Mouse (Mus musculus): ENCODE data around the gene Sdsl. TPM values are rescaled to one million over a fixed set of nuclear protein-coding genes. Genes with fewer than 3 reads are reported as not detected.

Sdsl gene
- polyA plus RNA-seq, 1 experiment from 2014 or later = 15.3 TPM

GRCm38 (mm10) chr5:120495703-120496226 is 23.2 kb upstream of the Sdsl start:
- H3K4me2 ChIP-seq (replicated peaks; ENCODE audit: low read depth, low read length) = no peak overlapping the region
- H3K4me1 ChIP-seq (ENCODE audit: insufficient read depth, low read length) = peaks cover 8% of the 10 kb centered on the region; the same call in 1 of the 2 replicates
- H3K27me3 ChIP-seq (ENCODE audit: insufficient read depth, low read length) = no peaks in the 10 kb centered on the region
- no peak overlapping the region for H3K9ac ChIP-seq (replicated peaks; ENCODE audit: low read length)
- H3K9me3 ChIP-seq (ENCODE audit: low read length) = no peaks in the 10 kb centered on the region
- WGBS = 65% methylated on average over 13 of the region's 13 CpGs
- no peak for ATAC-seq (ENCODE audit: low FRiP score, low TSS enrichment)
- H3K4me3 ChIP-seq (ENCODE audit: low read length) = no peak overlapping the region
- no peak overlapping the region for H3K27ac ChIP-seq (ENCODE audit: low read length)
- 0 out of 2 replicates have a peak, but pooled peaks cover 4% of the 10 kb centered on the region for H3K36me3 ChIP-seq (ENCODE audit: insufficient read depth, low read length)

GRCm38 (mm10) chr5:120495064-120495702 is 22.6 kb upstream of the Sdsl start:
- 0 out of 2 replicates have a peak, but pooled peaks cover 4% of the 10 kb centered on the region for H3K36me3 ChIP-seq (ENCODE audit: insufficient read depth, low read length)
- WGBS = 48% methylated on average over 10 of the region's 10 CpGs
- no peak overlapping the region for H3K9ac ChIP-seq (replicated peaks; ENCODE audit: low read length)
- no peaks in the 10 kb centered on the region for H3K9me3 ChIP-seq (ENCODE audit: low read length)
- H3K4me3 ChIP-seq (ENCODE audit: low read length) = no peak overlapping the region
- peak; percentile 39 for ATAC-seq (ENCODE audit: low FRiP score, low TSS enrichment)
- no peak overlapping the region for H3K4me2 ChIP-seq (replicated peaks; ENCODE audit: low read depth, low read length)
- H3K27ac ChIP-seq (ENCODE audit: low read length) = no peak overlapping the region
- peaks cover 8% of the 10 kb centered on the region; the same call in 1 of the 2 replicates for H3K4me1 ChIP-seq (ENCODE audit: insufficient read depth, low read length)
- H3K27me3 ChIP-seq (ENCODE audit: insufficient read depth, low read length) = no peaks in the 10 kb centered on the region

DNA sequence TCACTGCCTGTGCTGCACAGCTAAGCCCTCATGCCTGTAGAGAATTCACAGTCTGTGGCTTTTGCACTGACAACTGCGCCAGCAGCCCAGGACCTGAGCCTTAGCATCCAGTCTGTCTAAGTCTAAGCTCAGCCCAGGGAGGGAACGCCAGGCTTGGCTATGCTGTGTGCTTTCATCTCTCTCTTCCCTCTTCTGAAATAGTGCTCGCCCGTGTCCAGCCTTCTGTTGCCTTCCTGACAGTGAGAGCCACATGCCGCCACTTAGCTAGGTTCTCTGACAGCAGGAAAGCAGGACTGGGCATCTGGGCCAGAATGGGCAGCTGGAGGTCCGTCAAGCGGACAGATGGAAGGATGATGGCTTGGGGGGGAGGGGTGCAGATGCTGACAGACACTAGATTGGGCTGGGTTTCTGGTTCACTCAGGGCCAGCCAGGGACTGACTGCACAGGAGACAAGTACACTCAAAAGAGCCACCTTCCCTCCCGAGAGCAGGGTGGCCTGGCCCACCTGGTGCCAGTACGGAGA is 21.3 kb upstream of the Sdsl start:
- ATAC-seq (ENCODE audit: low FRiP score, low TSS enrichment) = no peak
- Histone ChIP-seq H3K4me2 (replicated peaks; ENCODE audit: low read depth, low read length) (no peak overlapping the region), H3K27ac (ENCODE audit: low read length) (no peak overlapping the region), H3K36me3 (ENCODE audit: insufficient read depth, low read length) (0 out of 2 replicates have a peak, but pooled peaks cover 4% of the 10 kb centered on the region), H3K4me3 (ENCODE audit: low read length) (no peak overlapping the region), H3K9ac (replicated peaks; ENCODE audit: low read length) (no peak overlapping the region), H3K4me1 (ENCODE audit: insufficient read depth, low read length) (peaks cover 8% of the 10 kb centered on the region; the same call in 1 of the 2 replicates), H3K27me3 (ENCODE audit: insufficient read depth, low read length) (no peaks in the 10 kb centered on the region), H3K9me3 (ENCODE audit: low read length) (no peaks in the 10 kb centered on the region)
- WGBS = 89% methylated on average over 9 of the region's 9 CpGs

GRCm38 (mm10) chr5:120493440-120493839 is 20.8 kb upstream of the Sdsl start:
- 91% methylated on average over 6 of the region's 6 CpGs for WGBS
- no peak for ATAC-seq (ENCODE audit: low FRiP score, low TSS enrichment)
- Histone ChIP-seq H3K9ac (replicated peaks; ENCODE audit: low read length) (no peak overlapping the region), H3K27me3 (ENCODE audit: insufficient read depth, low read length) (no peaks in the 10 kb centered on the region), H3K4me1 (ENCODE audit: insufficient read depth, low read length) (peaks cover 8% of the 10 kb centered on the region; the same call in 1 of the 2 replicates), H3K27ac (ENCODE audit: low read length) (no peak overlapping the region), H3K9me3 (ENCODE audit: low read length) (no peaks in the 10 kb centered on the region), H3K4me3 (ENCODE audit: low read length) (no peak overlapping the region), H3K36me3 (ENCODE audit: insufficient read depth, low read length) (peaks cover 4% of the 10 kb centered on the region; the same call in 1 of the 2 replicates), H3K4me2 (replicated peaks; ENCODE audit: low read depth, low read length) (no peak overlapping the region)

GRCm38 (mm10) chr5:120492437-120492836 is 19.8 kb upstream of the Sdsl start:
- Histone ChIP-seq H3K27me3 (ENCODE audit: insufficient read depth, low read length) (no peaks in the 10 kb centered on the region), H3K4me2 (replicated peaks; ENCODE audit: low read depth, low read length) (no peak overlapping the region), H3K4me1 (ENCODE audit: insufficient read depth, low read length) (peaks cover 8% of the 10 kb centered on the region; the same call in 1 of the 2 replicates), H3K4me3 (ENCODE audit: low read length) (no peak overlapping the region), H3K27ac (ENCODE audit: low read length) (no peak overlapping the region), H3K9me3 (ENCODE audit: low read length) (no peaks in the 10 kb centered on the region), H3K36me3 (ENCODE audit: insufficient read depth, low read length) (peaks cover 9% of the 10 kb centered on the region; the same call in 1 of the 2 replicates), H3K9ac (replicated peaks; ENCODE audit: low read length) (no peak overlapping the region)
- ATAC-seq (ENCODE audit: low FRiP score, low TSS enrichment) = no peak
- 72% methylated on average over 11 of the region's 11 CpGs for WGBS

DNA sequence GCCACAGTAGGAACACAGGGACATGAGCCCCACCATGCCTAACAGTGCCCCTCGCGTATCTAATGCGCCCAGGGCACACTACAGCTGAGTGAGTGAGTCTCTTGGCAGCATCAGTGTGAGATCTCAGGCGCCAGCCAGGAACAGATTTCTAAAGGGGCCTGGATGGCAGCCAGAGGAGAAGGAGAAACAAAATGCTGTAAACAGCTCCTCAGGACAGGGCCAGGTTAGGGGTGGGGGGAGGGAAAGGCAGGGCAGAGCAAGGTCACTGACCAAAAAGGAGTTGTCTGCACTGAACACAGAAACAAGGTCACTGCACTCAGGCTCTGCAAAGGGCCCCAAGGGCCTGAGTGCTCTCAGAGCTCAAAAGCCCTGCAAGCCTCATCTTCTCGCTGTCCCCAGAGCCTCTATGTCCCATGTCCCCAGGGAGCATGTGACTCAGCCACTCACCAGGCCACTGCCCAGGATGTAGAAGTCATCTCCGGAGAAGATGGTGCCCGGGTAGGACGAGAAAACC is 18.1 kb upstream of the Sdsl start:
- Histone ChIP-seq H3K9ac (replicated peaks; ENCODE audit: low read length) (no peak overlapping the region), H3K4me3 (ENCODE audit: low read length) (no peak overlapping the region)

GRCm38 (mm10) chr5:120487844-120488243 is 15.2 kb upstream of the Sdsl start:
- 84% methylated on average over 8 of the region's 8 CpGs for WGBS
- no peak for ATAC-seq (ENCODE audit: low FRiP score, low TSS enrichment)

More for the DNA sequence above, 18.1 kb upstream of the Sdsl start:
- Histone ChIP-seq H3K9me3 (ENCODE audit: low read length) (no peaks in the 10 kb centered on the region), H3K4me1 (ENCODE audit: insufficient read depth, low read length) (peaks cover 5% of the 10 kb centered on the region; the same call in 1 of the 2 replicates), H3K4me2 (replicated peaks; ENCODE audit: low read depth, low read length) (no peak overlapping the region), H3K36me3 (ENCODE audit: insufficient read depth, low read length) (peaks cover 20% of the 10 kb centered on the region; the same call in 1 of the 2 replicates), H3K27ac (ENCODE audit: low read length) (no peak overlapping the region), H3K27me3 (ENCODE audit: insufficient read depth, low read length) (no peaks in the 10 kb centered on the region)
- ATAC-seq (ENCODE audit: low FRiP score, low TSS enrichment) = no peak
- WGBS = 79% methylated on average over 8 of the region's 8 CpGs

DNA sequence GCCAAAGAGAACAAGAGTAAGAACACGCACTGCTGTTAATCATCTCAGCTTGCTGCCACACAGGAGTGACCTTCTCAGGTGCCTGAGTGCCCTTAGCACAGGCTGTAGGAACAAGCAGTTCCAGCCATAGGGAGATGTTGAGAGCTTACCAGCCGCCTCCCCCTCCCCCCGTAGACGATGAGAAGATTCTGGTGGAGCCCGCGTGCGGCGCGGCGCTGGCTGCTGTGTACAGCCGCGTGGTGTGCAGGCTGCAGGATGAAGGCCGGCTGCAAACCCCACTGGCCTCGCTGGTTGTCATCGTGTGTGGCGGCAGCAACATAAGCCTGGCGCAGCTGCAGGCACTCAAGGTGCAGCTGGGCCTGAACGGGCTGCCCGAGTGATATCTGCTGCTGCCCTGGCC is 10.8 kb upstream of the Sdsl start:
- no peak for ATAC-seq (ENCODE audit: low FRiP score, low TSS enrichment)
- H3K27me3 ChIP-seq (ENCODE audit: insufficient read depth, low read length) = no peaks in the 10 kb centered on the region
- no peak overlapping the region for H3K9ac ChIP-seq (replicated peaks; ENCODE audit: low read length)
- peaks cover 25% of the 10 kb centered on the region for H3K36me3 ChIP-seq (ENCODE audit: insufficient read depth, low read length)
- 82% methylated on average over 19 of the region's 19 CpGs for WGBS
- no peak overlapping the region for H3K4me3 ChIP-seq (ENCODE audit: low read length)
- H3K4me1 ChIP-seq (ENCODE audit: insufficient read depth, low read length) = no peaks in the 10 kb centered on the region
- H3K27ac ChIP-seq (ENCODE audit: low read length) = no peak overlapping the region
- no peak overlapping the region for H3K4me2 ChIP-seq (replicated peaks; ENCODE audit: low read depth, low read length)
- no peaks in the 10 kb centered on the region for H3K9me3 ChIP-seq (ENCODE audit: low read length)

More at GRCm38 (mm10) chr5:120487844-120488243, 15.2 kb upstream of the Sdsl start:
- H3K9me3 ChIP-seq (ENCODE audit: low read length) = no peaks in the 10 kb centered on the region
- H3K4me1 ChIP-seq (ENCODE audit: insufficient read depth, low read length) = no peaks in the 10 kb centered on the region
- H3K27me3 ChIP-seq (ENCODE audit: insufficient read depth, low read length) = no peaks in the 10 kb centered on the region
- no peak overlapping the region for H3K9ac ChIP-seq (replicated peaks; ENCODE audit: low read length)
- no peak overlapping the region for H3K4me3 ChIP-seq (ENCODE audit: low read length)
- H3K4me2 ChIP-seq (replicated peaks; ENCODE audit: low read depth, low read length) = no peak overlapping the region
- peaks cover 30% of the 10 kb centered on the region for H3K36me3 ChIP-seq (ENCODE audit: insufficient read depth, low read length)
- H3K27ac ChIP-seq (ENCODE audit: low read length) = no peak overlapping the region

DNA sequence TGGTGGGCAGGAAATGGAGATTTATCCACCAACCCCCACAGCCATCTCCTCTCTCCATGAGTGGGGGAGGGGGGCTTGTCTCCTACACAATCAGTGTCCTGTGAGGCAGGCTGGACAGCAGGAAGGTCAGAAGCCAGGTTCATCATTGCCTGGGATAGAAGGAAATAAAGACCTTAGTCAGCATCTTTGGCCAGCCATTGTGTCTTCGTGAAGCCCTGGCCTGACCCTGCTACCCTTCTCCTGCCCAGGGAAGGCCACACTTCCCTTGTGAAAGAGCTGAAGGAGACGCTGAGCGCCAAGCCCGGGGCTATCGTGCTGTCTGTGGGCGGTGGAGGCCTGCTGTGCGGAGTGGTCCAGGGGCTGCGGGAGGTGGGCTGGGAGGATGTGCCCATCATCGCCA is 8.6 kb upstream of the Sdsl start:
- no peak overlapping the region for H3K9ac ChIP-seq (replicated peaks; ENCODE audit: low read length)
- H3K27ac ChIP-seq (ENCODE audit: low read length) = no peak overlapping the region
- H3K4me2 ChIP-seq (replicated peaks; ENCODE audit: low read depth, low read length) = no peak overlapping the region
- no peaks in the 10 kb centered on the region for H3K4me1 ChIP-seq (ENCODE audit: insufficient read depth, low read length)
- ATAC-seq (ENCODE audit: low FRiP score, low TSS enrichment) = no peak
- H3K36me3 ChIP-seq (ENCODE audit: insufficient read depth, low read length) = peaks cover 11% of the 10 kb centered on the region
- no peaks in the 10 kb centered on the region for H3K9me3 ChIP-seq (ENCODE audit: low read length)
- WGBS = 58% methylated on average over 9 of the region's 9 CpGs
- H3K27me3 ChIP-seq (ENCODE audit: insufficient read depth, low read length) = no peaks in the 10 kb centered on the region
- H3K4me3 ChIP-seq (ENCODE audit: low read length) = no peak overlapping the region

DNA sequence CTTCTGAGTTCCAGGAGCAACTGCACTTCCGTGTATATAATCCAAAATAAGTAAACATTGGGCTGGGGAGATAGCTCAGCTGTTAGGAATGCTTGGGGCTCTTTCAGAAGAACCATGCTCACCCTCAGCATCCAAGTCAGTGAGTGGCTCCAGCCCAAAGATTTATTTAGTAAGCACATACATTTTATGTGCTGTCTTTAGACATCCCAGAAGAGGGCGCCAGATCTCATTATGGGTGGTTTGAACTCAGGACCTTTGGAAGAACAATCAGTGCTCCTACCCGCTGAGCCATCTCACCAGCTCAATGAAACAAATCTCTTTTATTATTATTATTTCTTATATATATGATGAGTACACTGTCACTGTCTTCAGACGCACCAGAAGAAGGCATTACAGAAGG is 6.9 kb upstream of the Sdsl start:
- 71% methylated on average over 4 of the region's 4 CpGs for WGBS
- no peak for ATAC-seq (ENCODE audit: low FRiP score, low TSS enrichment)
- H3K27me3 ChIP-seq (ENCODE audit: insufficient read depth, low read length) = no peaks in the 10 kb centered on the region
- no peaks in the 10 kb centered on the region for H3K4me1 ChIP-seq (ENCODE audit: insufficient read depth, low read length)
- no peak overlapping the region for H3K4me3 ChIP-seq (ENCODE audit: low read length)
- H3K27ac ChIP-seq (ENCODE audit: low read length) = no peak overlapping the region
- no peak overlapping the region for H3K9ac ChIP-seq (replicated peaks; ENCODE audit: low read length)
- H3K36me3 ChIP-seq (ENCODE audit: insufficient read depth, low read length) = no peaks in the 10 kb centered on the region
- H3K4me2 ChIP-seq (replicated peaks; ENCODE audit: low read depth, low read length) = no peak overlapping the region
- no peaks in the 10 kb centered on the region for H3K9me3 ChIP-seq (ENCODE audit: low read length)

All from kidney, embryonic 16.5 days (tissue).